Mouse (Mus musculus) heart, embryonic 15.5 days (tissue): ENCODE data around the gene Zc3h8. TPM values are rescaled to one million over a fixed set of nuclear protein-coding genes. Genes with fewer than 3 reads are reported as not detected.

Experiments used
- ATAC-seq: fragments of 200-750 bp; cut with Nextera tagmentation; replicated peaks from 2 replicates; pipeline ENCODE4 v1.8.0; 2017; ENCODE audit warnings: low read depth, moderate TSS enrichment; ENCODE audit not compliant: insufficient number of reproducible peaks, insufficient read depth, low FRiP score
- H3K27ac ChIP-seq: fragments of 300-500 bp; sonication (generic); 2 replicates; pipeline ENCODE4 v1.5.1; 2015; ENCODE audit warnings: mild to moderate bottlenecking, inconsistent platforms
- H3K27me3 ChIP-seq: fragments of 300-500 bp; sonication (generic); 2 replicates; pipeline ENCODE4 v1.6.1; 2015; ENCODE audit warnings: inconsistent platforms
- H3K36me3 ChIP-seq: fragments of 300-500 bp; sonication (generic); 2 replicates; pipeline ENCODE4 v1.6.1; 2015; ENCODE audit warnings: mild to moderate bottlenecking, inconsistent platforms
- H3K4me1 ChIP-seq: fragments of 300-500 bp; sonication (generic); replicated peaks from 2 replicates; pipeline ENCODE4 v1.6.1; 2015; ENCODE audit warnings: inconsistent platforms
- H3K4me2 ChIP-seq: fragments of 300-500 bp; sonication (generic); 2 replicates; pipeline ENCODE4 v1.6.1; 2015; ENCODE audit warnings: inconsistent platforms, mild to moderate bottlenecking, moderate library complexity
- H3K4me3 ChIP-seq: fragments of 300-500 bp; sonication (generic); 2 replicates; pipeline ENCODE4 v1.5.1; 2015; ENCODE audit warnings: mild to moderate bottlenecking, inconsistent platforms
- H3K9ac ChIP-seq: fragments of 300-500 bp; sonication (generic); 2 replicates; pipeline ENCODE4 v1.6.1; 2015; ENCODE audit warnings: mild to moderate bottlenecking, inconsistent platforms
- H3K9me3 ChIP-seq: fragments of 300-500 bp; sonication (generic); replicated peaks from 2 replicates; pipeline ENCODE4 v1.6.1; 2016; ENCODE audit warnings: inconsistent platforms
- WGBS: fragments of 180-500 bp; shearing (Covaris S2); methylation state at CpG from one replicate; pipeline ENCODE4 v1.1.7; 2015; ENCODE audit warnings: mixed read lengths; 5-methylcytosine and 5-hydroxymethylcytosine counted together
- microRNA-seq: library from miRNA; unstranded; fragments of <30 nt; microRNA quantifications from one replicate; pipeline ENCODE4, GENCODE M21; 2016
- polyA plus RNA-seq: library from polyadenylated mRNA; unstranded; fragments of >200 nt; fragmentation: Nextera tagmentation; extraction: Ambion mirVana; gene quantifications from 2 replicates; pipeline ENCODE4 v1.2.1, GENCODE M21; 2015

Gene Zc3h8
- polyA plus RNA-seq, 1 experiment from 2014 or later = 5.6 TPM

DNA sequence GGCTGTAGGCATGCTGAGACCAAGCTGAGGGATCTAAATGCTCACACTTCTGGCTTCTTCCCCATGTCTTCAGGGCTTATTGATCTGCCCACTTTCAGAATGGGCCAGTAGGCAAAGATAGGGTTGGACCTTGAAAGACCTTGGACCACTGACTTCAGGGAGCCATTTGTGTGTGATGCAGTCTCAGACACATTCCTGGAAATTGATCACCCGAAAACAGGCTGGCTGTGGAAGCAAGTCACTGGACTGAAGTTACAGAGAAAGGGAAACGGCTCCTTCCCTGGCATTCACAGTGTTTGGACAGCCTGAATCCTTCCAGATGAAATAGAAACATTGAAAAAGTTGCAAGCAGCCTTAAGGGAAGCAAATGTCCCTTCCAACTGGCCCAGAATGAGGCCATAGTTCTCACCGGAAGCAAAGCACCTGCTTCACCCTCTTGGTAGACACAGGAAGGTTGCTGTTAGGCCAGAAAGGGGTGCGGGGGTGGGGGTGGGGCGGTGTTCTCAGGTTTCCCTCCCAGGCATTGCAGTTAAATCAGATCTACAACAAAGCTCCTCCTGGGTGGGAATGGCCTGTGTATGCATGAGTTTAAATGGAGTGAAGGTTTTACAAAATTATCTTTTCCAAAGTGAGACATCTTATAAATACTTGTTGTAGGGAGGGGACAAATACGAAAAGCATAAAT is 55.9 kb downstream of the Zc3h8 start:
- Histone ChIP-seq H3K36me3 (no peaks in the 10 kb centered on the region), H3K27me3 (no peaks in the 10 kb centered on the region), H3K27ac (no peak overlapping the region), H3K4me3 (no peak overlapping the region), H3K4me1 (peaks cover 9% of the 10 kb centered on the region; the same call in 1 of the 2 replicates), H3K9me3 (no peaks in the 10 kb centered on the region), H3K9ac (no peak overlapping the region), H3K4me2 (no peak overlapping the region)
- no peak for ATAC-seq
- 57% methylated on average over 6 of the region's 6 CpGs for whole genome bisulfite sequencing

DNA sequence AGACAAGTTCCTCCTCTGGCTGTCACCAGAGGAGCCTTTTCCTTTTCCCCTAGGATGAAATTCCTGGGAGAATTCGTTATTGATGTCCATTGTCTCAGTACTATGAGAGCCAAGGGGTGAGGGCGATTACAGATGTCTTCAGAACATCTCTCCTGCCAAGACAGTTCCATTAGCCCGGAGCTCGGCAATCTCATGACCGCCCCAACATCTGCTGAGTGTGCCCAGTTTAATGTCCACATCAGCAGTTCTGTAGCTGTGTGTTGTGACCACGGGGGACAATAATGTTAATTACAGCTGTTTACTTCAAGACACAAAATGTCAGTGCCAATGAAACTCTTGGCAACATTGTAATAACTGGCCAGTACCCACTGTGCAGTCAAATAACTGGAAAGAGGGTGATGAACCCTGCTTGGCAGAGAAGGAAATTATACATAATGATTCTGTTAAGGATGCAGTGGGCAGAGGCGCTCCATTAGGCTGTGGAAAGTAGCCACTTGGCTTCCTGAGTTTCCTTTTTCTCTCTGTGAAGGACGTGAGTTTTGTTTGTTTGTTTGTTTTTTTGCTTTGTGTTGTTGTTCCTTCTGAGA is 58.6 kb downstream of the Zc3h8 start:
- no peak overlapping the region for H3K4me2 ChIP-seq
- WGBS = 75% methylated on average over 8 of the region's 8 CpGs
- H3K9ac ChIP-seq = no peak overlapping the region
- H3K4me3 ChIP-seq = no peak overlapping the region
- no peaks in the 10 kb centered on the region for H3K27me3 ChIP-seq
- H3K27ac ChIP-seq = no peak overlapping the region
- H3K9me3 ChIP-seq = no peaks in the 10 kb centered on the region
- no peak for ATAC-seq
- no peaks in the 10 kb centered on the region for H3K36me3 ChIP-seq
- H3K4me1 ChIP-seq = 0 out of 2 replicates have a peak, but pooled peaks cover 4% of the 10 kb centered on the region

DNA sequence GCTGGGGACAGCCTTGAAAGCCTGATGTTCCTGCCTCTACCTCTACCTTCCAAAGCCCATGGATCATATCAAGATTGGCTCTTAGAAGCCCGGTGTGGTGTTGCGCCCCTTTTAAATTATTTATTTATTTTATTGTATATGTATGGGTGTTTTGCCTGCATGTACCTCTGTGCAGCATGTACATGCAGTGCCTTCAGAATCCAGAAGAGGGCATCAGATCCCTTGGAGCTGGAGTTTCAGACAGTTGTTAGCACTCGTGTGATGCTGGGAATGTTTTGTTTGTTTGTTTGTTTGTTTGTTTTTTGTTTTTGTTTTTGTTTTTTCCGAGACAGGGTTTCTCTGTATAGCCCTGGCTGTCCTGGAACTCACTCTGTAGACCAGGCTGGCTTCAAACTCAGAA is 62.6 kb downstream of the Zc3h8 start:
- H3K4me1 ChIP-seq = no peaks in the 10 kb centered on the region
- 63% methylated on average over 4 of the region's 4 CpGs for WGBS
- ATAC-seq = no peak
- H3K27ac ChIP-seq = no peak overlapping the region
- H3K9me3 ChIP-seq = no peaks in the 10 kb centered on the region
- no peaks in the 10 kb centered on the region for H3K36me3 ChIP-seq
- H3K27me3 ChIP-seq = no peaks in the 10 kb centered on the region
- H3K4me2 ChIP-seq = no peak overlapping the region
- H3K4me3 ChIP-seq = no peak overlapping the region
- H3K9ac ChIP-seq = no peak overlapping the region

Small RNA genes within 50 kb of the gene (microRNA-seq; reads per million reads assigned to microRNA genes)
- not detected for gene Gm22859

Other genes with a start within 250 kb of the Zc3h8 start
- gene Mertk, start 245.1 kb downstream of the Zc3h8 start, polyA plus RNA-seq = 3.7 and 5.2 TPM in 2 replicates
- 26.4 and 27.2 TPM in 2 replicates for gene Tmem87b, start 126.0 kb downstream of the Zc3h8 start, polyA plus RNA-seq
- gene Fbln7, start 81.1 kb downstream of the Zc3h8 start, polyA plus RNA-seq = 1.2 and 2.7 TPM in 2 replicates
- 1.4 and 1.6 TPM in 2 replicates for gene Zc3h6, start 23.3 kb upstream of the Zc3h8 start, polyA plus RNA-seq
- gene Gm10762, start 23.6 kb upstream of the Zc3h8 start, polyA plus RNA-seq = 9.7 and 11.5 TPM in 2 replicates
- 0.04 and 0.10 TPM in 2 replicates for gene Vinac1, start 104.1 kb upstream of the Zc3h8 start, polyA plus RNA-seq
- gene Ttl, start 121.9 kb upstream of the Zc3h8 start, polyA plus RNA-seq = 8.0 and 9.9 TPM in 2 replicates
- 11.6 and 16.3 TPM in 2 replicates for gene Polr1b, start 156.9 kb upstream of the Zc3h8 start, polyA plus RNA-seq
- gene Chchd5, start 185.6 kb upstream of the Zc3h8 start, polyA plus RNA-seq = 17.0 and 18.5 TPM in 2 replicates